Mouse (Mus musculus): ENCODE results near the gene 0610040J01Rik. TPM values are rescaled to one million over a fixed set of nuclear protein-coding genes. Genes with fewer than 3 reads are reported as not detected.

The 0610040J01Rik gene
- polyA plus RNA-seq, 1 experiment from 2014 or later, result 51.9 TPM

- WGBS, result 72% methylated on average over 8 of the region's 8 CpGs
- Histone ChIP-seq H3K4me3 (ENCODE audit: low read length) (peak overlapping the region; percentile 23), H3K36me3 (ENCODE audit: control insufficient read depth, insufficient read depth, low read length) (peaks cover 6% of the 10 kb centered on the region; the same call in 1 of the 2 replicates), H3K4me1 (ENCODE audit: control insufficient read depth, insufficient read depth, low read length) (peaks cover 5% of the 10 kb centered on the region; the same call in 1 of the 2 replicates), H3K9me3 (ENCODE audit: control insufficient read depth, low read length) (peaks cover 10% of the 10 kb centered on the region; the same call in 1 of the 2 replicates), H3K27ac (ENCODE audit: low read length) (peak overlapping the region; percentile 89), H3K9ac (ENCODE audit: low read depth, low read length) (peak overlapping the region; percentile 50; the same call in 1 of the 2 replicates), H3K4me2 (ENCODE audit: low read depth, low read length) (peak overlapping the region; percentile 41; the same call in 1 of the 2 replicates), H3K27me3 (replicated peaks; ENCODE audit: control insufficient read depth, insufficient read depth, low read length) (no peaks in the 10 kb centered on the region)
- ATAC-seq, result peak; percentile 48; the same call in 1 of the 2 replicates
Measured at GRCm38 (mm10) chr5:63847080-63847479, 34.9 kb downstream of the 0610040J01Rik start.

GRCm38 (mm10) chr5:63847541-63848226 lies 35.5 kb downstream of the 0610040J01Rik start:
- peaks cover 10% of the 10 kb centered on the region; the same call in 1 of the 2 replicates for H3K9me3 ChIP-seq (ENCODE audit: control insufficient read depth, low read length)

GRCm38 (mm10) chr5:63858901-63859300 lies 46.7 kb downstream of the 0610040J01Rik start:
- no peak overlapping the region for H3K27ac ChIP-seq (ENCODE audit: low read length)
- no peaks in the 10 kb centered on the region for H3K4me1 ChIP-seq (ENCODE audit: control insufficient read depth, insufficient read depth, low read length)
- no peaks in the 10 kb centered on the region for H3K36me3 ChIP-seq (ENCODE audit: control insufficient read depth, insufficient read depth, low read length)
- ATAC-seq, result no peak
- H3K4me2 ChIP-seq (ENCODE audit: low read depth, low read length), result no peak overlapping the region
- 88% methylated on average over 8 of the region's 8 CpGs for WGBS
- no peak overlapping the region for H3K9ac ChIP-seq (ENCODE audit: low read depth, low read length)
- no peak overlapping the region for H3K4me3 ChIP-seq (ENCODE audit: low read length)
- H3K27me3 ChIP-seq (replicated peaks; ENCODE audit: control insufficient read depth, insufficient read depth, low read length), result no peaks in the 10 kb centered on the region
- no peaks in the 10 kb centered on the region for H3K9me3 ChIP-seq (ENCODE audit: control insufficient read depth, low read length)

More at GRCm38 (mm10) chr5:63847541-63848226, 35.5 kb downstream of the 0610040J01Rik start:
- Histone ChIP-seq H3K4me3 (ENCODE audit: low read length) (peak overlapping the region; percentile 23), H3K36me3 (ENCODE audit: control insufficient read depth, insufficient read depth, low read length) (peaks cover 6% of the 10 kb centered on the region; the same call in 1 of the 2 replicates), H3K27ac (ENCODE audit: low read length) (peak overlapping the region; percentile 89), H3K4me1 (ENCODE audit: control insufficient read depth, insufficient read depth, low read length) (0 out of 2 replicates have a peak, but pooled peaks cover 2% of the 10 kb centered on the region), H3K27me3 (replicated peaks; ENCODE audit: control insufficient read depth, insufficient read depth, low read length) (no peaks in the 10 kb centered on the region), H3K9ac (ENCODE audit: low read depth, low read length) (peak overlapping the region; percentile 50; the same call in 1 of the 2 replicates), H3K4me2 (ENCODE audit: low read depth, low read length) (peak overlapping the region; percentile 41; the same call in 1 of the 2 replicates)
- peak; percentile 99 for ATAC-seq
- WGBS, result 52% methylated on average over 13 of the region's 13 CpGs

GRCm38 (mm10) chr5:63867421-63867820 lies 55.3 kb downstream of the 0610040J01Rik start:
- Histone ChIP-seq H3K9ac (ENCODE audit: low read depth, low read length) (no peak overlapping the region), H3K4me1 (ENCODE audit: control insufficient read depth, insufficient read depth, low read length) (peaks cover 15% of the 10 kb centered on the region), H3K4me3 (ENCODE audit: low read length) (no peak overlapping the region), H3K4me2 (ENCODE audit: low read depth, low read length) (no peak overlapping the region), H3K36me3 (ENCODE audit: control insufficient read depth, insufficient read depth, low read length) (no peaks in the 10 kb centered on the region), H3K27me3 (replicated peaks; ENCODE audit: control insufficient read depth, insufficient read depth, low read length) (no peaks in the 10 kb centered on the region), H3K27ac (ENCODE audit: low read length) (no peak overlapping the region), H3K9me3 (ENCODE audit: control insufficient read depth, low read length) (no peaks in the 10 kb centered on the region)
- WGBS, result 27% methylated on average over 3 of the region's 3 CpGs
- 0 out of 2 replicates have a peak, but pooled peaks have one; percentile 34 for ATAC-seq

DNA sequence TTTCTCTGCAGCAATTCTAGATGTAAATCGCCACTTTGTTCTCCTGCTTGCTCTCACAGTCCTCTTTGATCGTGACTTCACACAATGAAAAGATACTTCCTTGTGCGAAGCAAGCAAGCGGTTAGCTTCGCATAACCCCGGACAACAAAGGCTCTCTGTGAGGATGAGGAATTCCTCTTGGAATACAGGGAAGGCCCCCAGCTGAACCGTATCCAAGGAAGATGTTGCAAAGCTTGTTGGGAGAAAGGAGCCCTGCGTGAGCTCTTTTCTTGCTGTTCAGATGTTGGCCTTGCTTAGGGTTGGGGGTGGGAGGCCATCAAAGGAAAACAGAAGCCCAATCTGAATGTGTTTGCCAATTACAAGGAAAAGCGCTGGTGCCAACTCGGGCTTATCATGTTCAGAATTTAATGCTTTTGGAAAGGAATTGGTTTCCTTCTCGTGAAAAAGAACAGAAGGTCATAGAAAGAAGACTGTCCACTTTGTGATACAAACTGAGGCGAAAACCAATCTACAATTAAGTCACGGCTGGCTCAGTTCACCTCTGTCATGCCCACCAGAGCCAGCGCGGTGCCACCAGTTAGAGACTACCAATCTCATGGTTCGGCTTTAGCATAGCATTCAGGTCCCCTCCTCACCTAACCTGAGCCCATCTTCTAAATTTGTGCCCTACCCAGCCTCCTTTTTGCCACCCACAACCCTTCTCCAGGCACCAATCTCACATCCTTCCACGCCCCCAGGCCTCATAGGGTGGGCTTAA lies 60.2 kb downstream of the 0610040J01Rik start:
- Histone ChIP-seq H3K9me3 (ENCODE audit: control insufficient read depth, low read length) (no peaks in the 10 kb centered on the region), H3K4me3 (ENCODE audit: low read length) (no peak overlapping the region), H3K4me1 (ENCODE audit: control insufficient read depth, insufficient read depth, low read length) (peaks cover 12% of the 10 kb centered on the region), H3K36me3 (ENCODE audit: control insufficient read depth, insufficient read depth, low read length) (no peaks in the 10 kb centered on the region), H3K9ac (ENCODE audit: low read depth, low read length) (no peak overlapping the region), H3K27me3 (replicated peaks; ENCODE audit: control insufficient read depth, insufficient read depth, low read length) (no peaks in the 10 kb centered on the region), H3K4me2 (ENCODE audit: low read depth, low read length) (no peak overlapping the region), H3K27ac (ENCODE audit: low read length) (no peak overlapping the region)
- no peak for ATAC-seq
- WGBS, result 67% methylated on average over 17 of the region's 17 CpGs

DNA sequence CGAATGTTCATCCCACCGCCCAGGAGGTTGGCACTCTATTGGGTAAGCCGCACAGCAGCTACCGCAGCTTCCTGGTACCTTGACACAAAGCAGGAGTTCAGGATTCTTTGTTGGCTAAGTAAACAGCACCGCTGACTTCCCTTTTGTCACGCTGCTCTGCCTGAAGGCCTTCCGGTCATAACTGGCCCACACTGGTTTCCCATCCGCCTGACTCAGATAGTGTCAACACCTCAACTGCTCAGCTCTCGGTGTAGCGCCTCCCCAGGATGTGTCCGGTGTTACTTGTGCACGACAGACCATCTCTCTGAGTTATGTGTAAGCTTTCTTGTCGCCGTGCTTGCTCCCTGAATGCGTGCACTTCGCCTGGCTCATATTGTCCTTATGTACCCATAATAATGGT lies 62.7 kb downstream of the 0610040J01Rik start:
- Histone ChIP-seq H3K27me3 (replicated peaks; ENCODE audit: control insufficient read depth, insufficient read depth, low read length) (no peaks in the 10 kb centered on the region), H3K36me3 (ENCODE audit: control insufficient read depth, insufficient read depth, low read length) (no peaks in the 10 kb centered on the region), H3K27ac (ENCODE audit: low read length) (no peak overlapping the region), H3K4me3 (ENCODE audit: low read length) (no peak overlapping the region), H3K4me2 (ENCODE audit: low read depth, low read length) (no peak overlapping the region), H3K9me3 (ENCODE audit: control insufficient read depth, low read length) (no peaks in the 10 kb centered on the region), H3K4me1 (ENCODE audit: control insufficient read depth, insufficient read depth, low read length) (no peaks in the 10 kb centered on the region; the same call in 1 of the 2 replicates), H3K9ac (ENCODE audit: low read depth, low read length) (no peak overlapping the region)
- peak; percentile 85 for ATAC-seq
- WGBS, result 49% methylated on average over 16 of the region's 16 CpGs

DNA sequence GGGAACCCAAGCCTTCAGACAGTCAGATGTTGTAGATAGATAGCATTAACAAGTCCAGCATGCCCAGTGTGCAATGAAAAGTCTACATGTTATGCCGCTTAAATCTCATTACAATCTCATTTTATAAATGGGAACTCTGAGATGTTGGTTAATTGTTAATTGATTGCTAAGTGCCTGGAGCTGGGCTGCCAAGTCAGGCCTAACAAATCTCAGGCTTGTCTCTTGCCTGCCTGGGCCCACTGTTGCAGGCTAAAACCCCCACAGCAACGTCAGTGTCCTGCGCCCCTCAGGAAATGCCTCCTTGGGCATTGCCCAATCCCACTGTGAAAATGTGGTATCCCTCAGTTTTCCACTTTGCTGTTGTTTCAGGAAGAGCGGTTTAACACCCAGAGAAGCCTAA lies 63.9 kb downstream of the 0610040J01Rik start:
- no peaks in the 10 kb centered on the region for H3K9me3 ChIP-seq (ENCODE audit: control insufficient read depth, low read length)
- H3K36me3 ChIP-seq (ENCODE audit: control insufficient read depth, insufficient read depth, low read length), result no peaks in the 10 kb centered on the region
- no peak overlapping the region for H3K4me3 ChIP-seq (ENCODE audit: low read length)
- H3K4me1 ChIP-seq (ENCODE audit: control insufficient read depth, insufficient read depth, low read length), result no peaks in the 10 kb centered on the region; the same call in 1 of the 2 replicates
- H3K27ac ChIP-seq (ENCODE audit: low read length), result no peak overlapping the region
- no peak overlapping the region for H3K9ac ChIP-seq (ENCODE audit: low read depth, low read length)
- no peak for ATAC-seq
- 89% methylated on average over 4 of the region's 4 CpGs for whole genome bisulfite sequencing
- no peaks in the 10 kb centered on the region for H3K27me3 ChIP-seq (replicated peaks; ENCODE audit: control insufficient read depth, insufficient read depth, low read length)
- no peak overlapping the region for H3K4me2 ChIP-seq (ENCODE audit: low read depth, low read length)

- H3K27ac ChIP-seq (ENCODE audit: low read length), result no peak overlapping the region
- no peak overlapping the region for H3K9ac ChIP-seq (ENCODE audit: low read depth, low read length)
- H3K4me3 ChIP-seq (ENCODE audit: low read length), result no peak overlapping the region
- H3K4me1 ChIP-seq (ENCODE audit: control insufficient read depth, insufficient read depth, low read length), result no peaks in the 10 kb centered on the region; the same call in 1 of the 2 replicates
- no peak overlapping the region for H3K4me2 ChIP-seq (ENCODE audit: low read depth, low read length)
- H3K9me3 ChIP-seq (ENCODE audit: control insufficient read depth, low read length), result no peaks in the 10 kb centered on the region
- H3K36me3 ChIP-seq (ENCODE audit: control insufficient read depth, insufficient read depth, low read length), result no peaks in the 10 kb centered on the region
- ATAC-seq, result no peak
- no peaks in the 10 kb centered on the region for H3K27me3 ChIP-seq (replicated peaks; ENCODE audit: control insufficient read depth, insufficient read depth, low read length)
- WGBS, result 79% methylated on average over 10 of the region's 10 CpGs
Measured at GRCm38 (mm10) chr5:63879026-63879425, 66.9 kb downstream of the 0610040J01Rik start.

- Histone ChIP-seq H3K9ac (ENCODE audit: low read depth, low read length) (no peak overlapping the region), H3K9me3 (ENCODE audit: control insufficient read depth, low read length) (peaks cover 3% of the 10 kb centered on the region; the same call in 1 of the 2 replicates), H3K4me3 (ENCODE audit: low read length) (no peak overlapping the region), H3K36me3 (ENCODE audit: control insufficient read depth, insufficient read depth, low read length) (0 out of 2 replicates have a peak, but pooled peaks cover 2% of the 10 kb centered on the region), H3K27me3 (replicated peaks; ENCODE audit: control insufficient read depth, insufficient read depth, low read length) (no peaks in the 10 kb centered on the region), H3K4me1 (ENCODE audit: control insufficient read depth, insufficient read depth, low read length) (no peaks in the 10 kb centered on the region), H3K27ac (ENCODE audit: low read length) (no peak overlapping the region), H3K4me2 (ENCODE audit: low read depth, low read length) (no peak overlapping the region)
- peak; percentile 41; the same call in 1 of the 2 replicates for ATAC-seq
- 85% methylated on average over 5 of the region's 5 CpGs for WGBS
Measured at GRCm38 (mm10) chr5:63886292-63886691, 74.1 kb downstream of the 0610040J01Rik start.
